Mouse (Mus musculus) bone marrow macrophage, adult 2 months (primary cell): ENCODE data around the gene Snx17. TPM values are rescaled to one million over a fixed set of nuclear protein-coding genes. Genes with fewer than 3 reads are reported as not detected.

ENCODE experiments used
- H3K27ac ChIP-seq: 2 replicates; pipeline ENCODE4 v1.5.1; 2012; ENCODE audit warnings: low read depth, low read length; ENCODE audit not compliant: insufficient read depth
- H3K4me1 ChIP-seq: 2 replicates; pipeline ENCODE4 v1.6.1; 2012; ENCODE audit warnings: low read length; ENCODE audit not compliant: control insufficient read depth, insufficient read depth
- H3K4me3 ChIP-seq: 2 replicates; pipeline ENCODE4 v1.5.1; 2012; ENCODE audit warnings: mild to moderate bottlenecking, low read length, moderate library complexity; ENCODE audit not compliant: insufficient read depth
- CTCF ChIP-seq: IDR thresholded peaks from 2 replicates; pipeline ENCODE4 v1.5.1; 2012; ENCODE audit warnings: low read depth, mild to moderate bottlenecking, low read length, moderate library complexity
- POLR2A ChIP-seq: IDR thresholded peaks from 2 replicates; pipeline ENCODE4 v1.6.1; 2012; ENCODE audit warnings: mild to moderate bottlenecking, low read depth, low read length, borderline replicate concordance
- polyA plus RNA-seq: library from polyadenylated mRNA; stranded (reverse); fragments of >200 nt; gene quantifications from 2 replicates; pipeline ENCODE4 v1.2.4, GENCODE M21; 2012; ENCODE audit not compliant: missing spikeins, insufficient read depth, insufficient read length

Snx17 gene
- 80.3 and 85.8 TPM in 2 replicates for polyA plus RNA-seq

GRCm38 (mm10) chr5:31192939-31193630 is at the start of gene Snx17, which contains the start of gene Eif2b4:
TSS of gene Snx17 (plus strand) at chr5:31193227.
TSS of gene Eif2b4 (minus strand) at chr5:31193430.
- no peak for TF ChIP-seq POLR2A
- TF ChIP-seq CTCF = peak; percentile 31; the same call in 1 of the 2 replicates
- H3K27ac ChIP-seq = peak within 1 kb of the TSS; percentile 77
- peaks cover 43% of the 10 kb centered on the region for H3K4me1 ChIP-seq
- peak within 1 kb of the TSS; percentile 96 for H3K4me3 ChIP-seq

DNA sequence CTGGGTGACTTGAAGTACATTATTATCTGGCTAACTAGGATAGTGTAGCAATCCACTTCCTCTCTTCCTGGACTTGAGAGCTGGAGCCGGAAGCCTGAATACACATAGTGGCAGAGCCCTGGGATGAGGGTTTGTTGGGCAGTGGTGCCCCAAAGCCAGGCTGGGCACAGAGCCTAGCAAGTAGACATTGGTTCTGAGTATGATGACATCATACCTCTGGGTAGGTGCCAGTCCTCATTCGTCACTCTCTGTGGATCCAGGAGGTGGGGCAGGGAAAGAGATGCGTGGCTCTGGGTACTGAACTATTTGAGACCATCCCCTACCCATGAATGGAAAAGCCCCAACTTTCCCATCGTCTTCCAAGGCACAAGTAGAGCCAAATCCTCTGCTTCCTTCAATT is 43.2 kb upstream of the Snx17 start:
- Histone ChIP-seq H3K4me3 (no peak overlapping the region), H3K4me1 (peaks cover 5% of the 10 kb centered on the region), H3K27ac (no peak overlapping the region)
- no peak for TF ChIP-seq CTCF
- TF ChIP-seq POLR2A = no peak

DNA sequence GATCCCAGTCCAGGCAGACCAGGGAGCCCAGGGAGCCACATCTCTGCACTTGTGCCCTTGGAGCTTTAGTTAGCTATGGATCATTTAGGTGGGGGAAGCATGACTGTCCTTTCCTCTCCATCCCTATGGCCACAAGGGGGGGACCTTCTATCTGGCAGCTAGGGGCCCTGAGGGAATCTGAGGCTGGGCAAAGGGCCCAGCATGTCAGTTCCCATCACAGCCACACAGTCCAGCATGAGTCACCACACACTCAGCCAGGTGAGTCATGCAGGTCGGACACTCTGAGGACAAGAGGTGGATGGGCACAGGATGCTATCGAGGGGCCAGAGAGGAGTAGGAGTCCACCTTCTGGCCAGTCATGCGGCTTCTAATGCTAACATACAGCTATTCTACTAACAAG is 41.3 kb upstream of the Snx17 start:
- H3K4me1 ChIP-seq = peaks cover 5% of the 10 kb centered on the region
- no peak overlapping the region for H3K4me3 ChIP-seq
- no peak for TF ChIP-seq CTCF
- no peak overlapping the region for H3K27ac ChIP-seq

GRCm38 (mm10) chr5:31153516-31154151 is 39.4 kb upstream of the Snx17 start:
- H3K4me3 ChIP-seq = peak overlapping the region; percentile 81
- TF ChIP-seq CTCF (no peak), POLR2A (no peak)
- H3K27ac ChIP-seq = no peak overlapping the region
- H3K4me1 ChIP-seq = peaks cover 5% of the 10 kb centered on the region

- Histone ChIP-seq H3K4me3 (peak within 1 kb of the TSS; percentile 81), H3K4me1 (peaks cover 5% of the 10 kb centered on the region), H3K27ac (no peak within 1 kb of the TSS)
- TF ChIP-seq POLR2A (no peak), CTCF (no peak)
These were observed 38.9 kb upstream of the Snx17 start, which contains the start of gene Mpv17 for GRCm38 (mm10) chr5:31154152-31154553. TSS of gene Mpv17 (minus strand) at chr5:31154251.

DNA sequence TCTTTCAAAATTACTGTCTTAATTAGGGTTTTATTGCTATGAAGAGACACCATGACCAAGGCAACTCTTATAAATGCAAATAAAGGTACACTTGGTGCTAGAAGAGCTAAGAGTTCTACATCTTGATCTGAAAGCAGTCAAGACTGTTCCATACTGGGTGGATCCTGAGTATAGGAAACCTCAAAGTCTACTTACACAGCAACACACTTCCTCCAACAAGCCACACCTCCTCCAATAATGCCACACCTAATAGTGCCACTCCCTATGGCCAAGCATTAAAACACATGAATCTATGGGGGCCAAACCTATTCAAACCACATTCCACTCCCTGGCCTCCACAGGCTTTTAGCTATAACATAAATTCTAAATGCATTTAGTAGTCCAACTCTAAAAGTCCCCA is 30.6 kb upstream of the Snx17 start:
- TF ChIP-seq POLR2A = no peak
- Histone ChIP-seq H3K4me1 (no peaks in the 10 kb centered on the region; the same call in 1 of the 2 replicates), H3K4me3 (no peak overlapping the region)

DNA sequence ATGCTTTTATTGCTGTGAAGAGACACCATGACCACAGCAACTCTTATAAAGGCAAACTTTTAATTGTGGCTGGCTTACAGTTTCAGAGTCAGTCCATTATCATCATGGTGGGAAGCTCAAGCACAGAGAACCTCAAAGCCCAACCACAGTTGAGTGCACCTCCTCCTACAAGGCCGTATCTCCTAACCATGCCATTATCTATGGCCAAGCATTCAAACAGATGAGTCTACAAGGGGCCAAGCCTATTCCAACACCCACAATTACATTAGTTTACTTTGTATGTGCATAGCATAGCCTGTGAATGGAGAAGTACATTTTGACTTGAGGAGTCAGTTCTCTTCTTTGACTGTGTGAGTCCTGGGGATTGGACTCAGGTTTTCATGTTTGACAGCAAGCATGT is 28.1 kb upstream of the Snx17 start:
- Histone ChIP-seq H3K27ac (no peak overlapping the region), H3K4me3 (no peak overlapping the region), H3K4me1 (no peaks in the 10 kb centered on the region; the same call in 1 of the 2 replicates)
- TF ChIP-seq CTCF (no peak), POLR2A (no peak)

More for the DNA sequence above, 30.6 kb upstream of the Snx17 start:
- H3K27ac ChIP-seq = no peak overlapping the region

- Histone ChIP-seq H3K4me1 (no peaks in the 10 kb centered on the region), H3K4me3 (no peak overlapping the region), H3K27ac (no peak overlapping the region)
- TF ChIP-seq POLR2A (no peak), CTCF (no peak)
These were observed 24.4 kb upstream of the Snx17 start for GRCm38 (mm10) chr5:31168630-31169029.

- H3K4me1 ChIP-seq = peaks cover 15% of the 10 kb centered on the region
- peak overlapping the region; percentile 73 for H3K4me3 ChIP-seq
- TF ChIP-seq CTCF = no peak
- TF ChIP-seq POLR2A = no peak
- H3K27ac ChIP-seq = peak overlapping the region; percentile 96
These were observed 13.7 kb upstream of the Snx17 start for GRCm38 (mm10) chr5:31179301-31179765.
